Mouse (Mus musculus) v-Abl transformed pro-B cells (cell line): ENCODE results near the gene Fam71b.

Experiments
- in situ Hi-C, 2 experiments: fragments of 400-800 bp; cut with MboI; formaldehyde crosslinking; loops; one replicate each; pipeline ENCODE4 v1.15.1; 2025; ENCODE audit not compliant: unreplicated experiment in 2 of 2

Gene Fam71b

GRCm38 (mm10) chr11:46382466-46382865 lies 13.9 kb upstream of the Fam71b start:
- in situ Hi-C loops: no loop called here

GRCm38 (mm10) chr11:46384925-46385324 lies 11.4 kb upstream of the Fam71b start:
- in situ Hi-C loops: loop anchor here in 1 of 2 experiments (5.0 kb wide), 1 partner anchor 42 kb away; no protein-coding TSS in a partner anchor

GRCm38 (mm10) chr11:46386556-46386955 lies 9.8 kb upstream of the Fam71b start:
- in situ Hi-C loops: loop anchor here in 1 of 2 experiments (5.0 kb wide), 1 partner anchor 41 kb away; no protein-coding TSS in a partner anchor

- in situ Hi-C loops: loop anchor here in 1 of 2 experiments (5.0 kb wide), 1 partner anchor 40 kb away; no protein-coding TSS in a partner anchor
These were observed 9.3 kb upstream of the Fam71b start for GRCm38 (mm10) chr11:46387061-46387460.

- in situ Hi-C loops: loop anchor here in 1 of 2 experiments (5.0 kb wide), 1 partner anchor 39 kb away; no protein-coding TSS in a partner anchor
These were observed 7.9 kb upstream of the Fam71b start for GRCm38 (mm10) chr11:46388438-46388837.

GRCm38 (mm10) chr11:46389336-46390117 lies 6.8 kb upstream of the Fam71b start, which contains the start of gene Itk:
Gene Itk, minus strand, starts transcription at chr11:46389515.
- in situ Hi-C loops: loop anchor here in 1 of 2 experiments (5.0 kb wide), 1 partner anchor 38 kb away; no protein-coding TSS in a partner anchor

GRCm38 (mm10) chr11:46390621-46391020 lies 5.7 kb upstream of the Fam71b start:
- in situ Hi-C loops: no loop called here

- in situ Hi-C loops: no loop called here
These were observed 3.5 kb upstream of the Fam71b start for GRCm38 (mm10) chr11:46392890-46393289.

- in situ Hi-C loops: no loop called here
These were observed 2.9 kb upstream of the Fam71b start for GRCm38 (mm10) chr11:46393413-46393812.

- in situ Hi-C loops: no loop called here
These were observed 1.3 kb upstream of the Fam71b start for GRCm38 (mm10) chr11:46395088-46395487.

- in situ Hi-C loops: no loop called here
These were observed 661 bp upstream of the Fam71b start for GRCm38 (mm10) chr11:46395698-46396097.

GRCm38 (mm10) chr11:46396860-46397179 lies 461 bp downstream of the Fam71b start:
- in situ Hi-C loops: no loop called here

GRCm38 (mm10) chr11:46397900-46398299 lies 1.5 kb downstream of the Fam71b start:
- in situ Hi-C loops: no loop called here

GRCm38 (mm10) chr11:46398473-46398872 lies 2.1 kb downstream of the Fam71b start:
- in situ Hi-C loops: no loop called here

- in situ Hi-C loops: no loop called here
These were observed 2.6 kb downstream of the Fam71b start for GRCm38 (mm10) chr11:46398933-46399383.

GRCm38 (mm10) chr11:46401555-46401954 lies 5.2 kb downstream of the Fam71b start:
- in situ Hi-C loops: no loop called here

GRCm38 (mm10) chr11:46404986-46405385 lies 8.6 kb downstream of the Fam71b start:
- in situ Hi-C loops: no loop called here

- in situ Hi-C loops: no loop called here
These were observed 10.4 kb downstream of the Fam71b start for GRCm38 (mm10) chr11:46406721-46407120.

GRCm38 (mm10) chr11:46410018-46410563 lies 13.7 kb downstream of the Fam71b start:
- in situ Hi-C loops: no loop called here

GRCm38 (mm10) chr11:46418438-46418837 lies 22.1 kb downstream of the Fam71b start:
- in situ Hi-C loops: no loop called here

GRCm38 (mm10) chr11:46418860-46419259 lies 22.5 kb downstream of the Fam71b start:
- in situ Hi-C loops: no loop called here
